Mouse (Mus musculus): ENCODE data around the gene Olfr12. TPM values are rescaled to one million over a fixed set of nuclear protein-coding genes. Genes with fewer than 3 reads are reported as not detected.

Gene Olfr12
- polyA plus RNA-seq, 1 experiment from 2014 or later, result not detected

DNA sequence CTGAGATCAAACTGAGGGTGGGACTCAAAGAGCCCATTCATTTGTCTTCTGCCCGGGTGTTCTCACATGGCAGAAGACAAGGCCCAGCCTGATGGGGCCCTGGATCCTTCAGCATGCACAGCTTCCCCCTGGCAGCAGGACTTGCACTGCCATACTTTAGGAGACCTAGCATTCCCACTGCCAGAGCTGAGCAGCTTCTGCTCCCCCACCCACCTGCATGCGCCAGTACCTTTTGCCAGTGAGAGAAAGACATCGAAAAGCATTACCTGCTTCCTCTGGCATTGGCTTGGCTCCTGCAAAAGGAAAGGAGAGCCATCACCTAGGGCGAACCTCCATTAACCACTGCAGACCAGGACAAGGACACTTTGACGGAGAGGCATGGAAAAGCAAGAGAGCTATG, 27.3 kb downstream of the Olfr12 start:
- Histone ChIP-seq H3K4me2 (no peak overlapping the region), H3K4me1 (replicated peaks; ENCODE audit: control insufficient read depth, insufficient read depth, low read length) (peaks cover 10% of the 10 kb centered on the region; the same call in 1 of the 2 replicates), H3K4me3 (ENCODE audit: low read depth, low read length) (no peak overlapping the region), H3K36me3 (ENCODE audit: control insufficient read depth, insufficient read depth, low read length) (no peaks in the 10 kb centered on the region), H3K9me3 (ENCODE audit: control insufficient read depth, low read length) (no peaks in the 10 kb centered on the region), H3K9ac (ENCODE audit: low read depth, low read length) (no peak overlapping the region), H3K27ac (ENCODE audit: low read depth, low read length) (no peak overlapping the region), H3K27me3 (replicated peaks; ENCODE audit: control insufficient read depth, insufficient read depth, low read length) (no peaks in the 10 kb centered on the region)
- 84% methylated on average over 5 of the region's 5 CpGs for WGBS
- ATAC-seq (replicated peaks; ENCODE audit: low FRiP score) (no peak), DNase-seq (ENCODE audit: low spot score) (no peak)

DNA sequence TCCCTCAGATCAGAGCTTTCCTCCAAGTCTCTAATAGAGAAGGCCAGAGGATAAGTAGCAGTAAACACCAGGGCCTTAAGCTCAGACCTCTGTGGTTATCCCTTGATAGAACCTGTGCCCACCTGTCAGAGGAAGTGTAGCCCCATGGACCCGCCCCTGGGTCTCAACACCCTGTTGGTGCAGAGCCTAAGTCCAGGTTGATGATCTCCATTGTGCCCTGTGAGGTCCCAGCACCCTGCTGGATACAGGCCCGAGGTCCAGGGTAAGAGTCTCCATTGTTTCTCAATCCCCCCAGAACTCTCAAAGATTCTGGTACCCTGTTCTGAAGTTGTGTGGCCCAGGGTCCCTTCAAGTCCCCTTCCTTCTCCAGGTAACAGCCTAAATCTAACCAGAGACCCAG, 28.5 kb downstream of the Olfr12 start:
- Histone ChIP-seq H3K4me1 (replicated peaks; ENCODE audit: control insufficient read depth, insufficient read depth, low read length) (peaks cover under 1% of the 10 kb centered on the region; the same call in 1 of the 2 replicates), H3K4me2 (no peak overlapping the region), H3K27me3 (replicated peaks; ENCODE audit: control insufficient read depth, insufficient read depth, low read length) (no peaks in the 10 kb centered on the region), H3K36me3 (ENCODE audit: control insufficient read depth, insufficient read depth, low read length) (no peaks in the 10 kb centered on the region), H3K9ac (ENCODE audit: low read depth, low read length) (no peak overlapping the region), H3K4me3 (ENCODE audit: low read depth, low read length) (no peak overlapping the region), H3K27ac (ENCODE audit: low read depth, low read length) (no peak overlapping the region), H3K9me3 (ENCODE audit: control insufficient read depth, low read length) (no peaks in the 10 kb centered on the region)
- 57% methylated on average over 2 of the region's 2 CpGs for WGBS
- DNase-seq (ENCODE audit: low spot score) (no peak), ATAC-seq (replicated peaks; ENCODE audit: low FRiP score) (no peak)

DNA sequence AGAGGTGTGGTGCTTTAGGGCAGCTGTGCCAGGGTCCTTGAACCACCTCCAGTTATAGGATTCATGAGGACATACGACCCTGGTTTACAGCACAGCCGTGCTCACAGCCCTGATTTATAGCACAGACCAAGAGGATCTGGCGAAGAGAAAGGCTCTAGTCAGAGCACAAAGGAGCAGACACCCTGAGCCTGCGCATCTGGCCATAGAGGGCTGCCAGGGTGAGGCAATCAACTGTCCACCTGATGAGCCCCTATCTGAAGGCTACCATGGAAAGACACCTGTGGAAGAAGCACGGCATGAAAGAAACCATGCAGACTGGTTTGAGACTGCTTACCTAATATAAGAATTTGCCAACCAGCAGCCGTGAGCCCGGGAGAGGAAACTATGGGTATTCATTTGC, 29.0 kb downstream of the Olfr12 start:
- no peaks in the 10 kb centered on the region for H3K9me3 ChIP-seq (ENCODE audit: control insufficient read depth, low read length)
- DNase-seq (ENCODE audit: low spot score), result no peak
- H3K4me2 ChIP-seq, result no peak overlapping the region
- no peak overlapping the region for H3K27ac ChIP-seq (ENCODE audit: low read depth, low read length)
- no peak for ATAC-seq (replicated peaks; ENCODE audit: low FRiP score)
- H3K4me1 ChIP-seq (replicated peaks; ENCODE audit: control insufficient read depth, insufficient read depth, low read length), result no peaks in the 10 kb centered on the region
- H3K36me3 ChIP-seq (ENCODE audit: control insufficient read depth, insufficient read depth, low read length), result no peaks in the 10 kb centered on the region
- WGBS, result 75% methylated on average over 7 of the region's 7 CpGs
- H3K4me3 ChIP-seq (ENCODE audit: low read depth, low read length), result no peak overlapping the region
- H3K9ac ChIP-seq (ENCODE audit: low read depth, low read length), result no peak overlapping the region
- H3K27me3 ChIP-seq (replicated peaks; ENCODE audit: control insufficient read depth, insufficient read depth, low read length), result no peaks in the 10 kb centered on the region

DNA sequence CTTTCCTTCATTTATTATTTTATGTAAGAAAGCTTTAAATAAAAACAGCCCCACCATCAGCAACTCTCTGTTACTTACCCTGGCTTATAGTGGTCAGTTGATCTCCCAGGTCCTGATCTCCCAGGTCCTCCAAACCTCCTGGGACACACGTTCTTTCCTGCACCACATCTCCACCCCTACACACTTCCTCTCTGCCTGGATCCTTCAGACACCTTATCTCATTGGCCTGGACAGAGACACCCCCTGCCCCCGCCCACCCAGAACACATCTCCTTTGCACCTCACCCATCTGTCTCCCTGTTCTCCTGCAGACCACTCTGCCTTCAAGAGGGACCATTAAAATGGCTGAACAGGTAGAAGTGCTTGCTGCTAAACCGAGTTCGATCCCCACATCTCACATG, 29.4 kb downstream of the Olfr12 start:
- no peak for ATAC-seq (replicated peaks; ENCODE audit: low FRiP score)
- 48% methylated on average over 4 of the region's 4 CpGs for WGBS
- Histone ChIP-seq H3K9me3 (ENCODE audit: control insufficient read depth, low read length) (no peaks in the 10 kb centered on the region), H3K4me1 (replicated peaks; ENCODE audit: control insufficient read depth, insufficient read depth, low read length) (no peaks in the 10 kb centered on the region), H3K4me2 (no peak overlapping the region), H3K27ac (ENCODE audit: low read depth, low read length) (no peak overlapping the region), H3K36me3 (ENCODE audit: control insufficient read depth, insufficient read depth, low read length) (no peaks in the 10 kb centered on the region), H3K27me3 (replicated peaks; ENCODE audit: control insufficient read depth, insufficient read depth, low read length) (no peaks in the 10 kb centered on the region), H3K4me3 (ENCODE audit: low read depth, low read length) (no peak overlapping the region), H3K9ac (ENCODE audit: low read depth, low read length) (no peak overlapping the region)
- DNase-seq (ENCODE audit: low spot score), result no peak

DNA sequence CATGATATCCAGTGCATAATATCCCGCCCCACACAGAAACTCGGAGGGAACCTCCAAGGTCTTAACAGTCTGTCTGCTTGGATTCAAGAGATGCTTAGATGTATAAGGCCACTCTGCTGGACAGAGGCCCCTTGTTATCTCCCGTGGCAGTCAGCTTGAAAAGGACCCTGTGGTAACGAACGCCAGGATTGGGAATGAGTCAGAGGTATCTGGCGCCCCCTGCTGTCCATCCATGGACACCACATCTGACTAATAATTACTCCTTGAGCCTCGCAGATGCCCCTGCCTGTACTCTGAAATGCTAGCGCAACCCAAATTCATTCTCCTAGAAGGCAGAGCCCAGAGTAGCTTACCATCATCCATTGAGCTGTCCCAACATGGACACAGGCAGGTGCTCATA, 30.2 kb downstream of the Olfr12 start:
- Histone ChIP-seq H3K36me3 (ENCODE audit: control insufficient read depth, insufficient read depth, low read length) (no peaks in the 10 kb centered on the region), H3K4me1 (replicated peaks; ENCODE audit: control insufficient read depth, insufficient read depth, low read length) (no peaks in the 10 kb centered on the region), H3K4me3 (ENCODE audit: low read depth, low read length) (0 out of 2 replicates have a peak overlapping the region, but pooled peaks have one; percentile 2), H3K9me3 (ENCODE audit: control insufficient read depth, low read length) (no peaks in the 10 kb centered on the region), H3K27me3 (replicated peaks; ENCODE audit: control insufficient read depth, insufficient read depth, low read length) (no peaks in the 10 kb centered on the region), H3K9ac (ENCODE audit: low read depth, low read length) (no peak overlapping the region), H3K4me2 (peak overlapping the region; percentile 42), H3K27ac (ENCODE audit: low read depth, low read length) (no peak overlapping the region)
- peak; percentile 75 for DNase-seq (ENCODE audit: low spot score)
- ATAC-seq (replicated peaks; ENCODE audit: low FRiP score), result peak; percentile 48
- 8% methylated on average over 8 of the region's 8 CpGs for WGBS

DNA sequence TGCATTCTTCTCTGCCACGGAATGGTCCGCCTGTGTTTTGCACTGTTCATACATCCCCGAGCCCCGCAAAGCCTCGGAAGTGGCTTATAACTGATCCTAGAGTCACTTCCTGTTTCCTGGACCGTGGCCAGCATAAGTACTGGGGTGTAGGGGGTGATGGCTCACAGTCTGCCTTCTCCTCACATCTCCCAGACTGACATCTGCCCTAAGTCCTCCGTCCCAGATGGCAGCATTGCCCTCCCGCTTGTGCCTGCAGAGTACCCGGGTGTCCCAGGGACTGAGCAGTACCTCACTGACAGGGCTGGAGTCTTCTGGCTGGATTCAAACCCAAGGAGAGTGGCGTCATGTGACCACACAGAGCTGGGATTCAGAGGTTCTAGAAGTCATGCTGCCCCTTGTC, 30.6 kb downstream of the Olfr12 start:
- WGBS, result 35% methylated on average over 10 of the region's 10 CpGs
- Histone ChIP-seq H3K9ac (ENCODE audit: low read depth, low read length) (no peak overlapping the region), H3K4me3 (ENCODE audit: low read depth, low read length) (0 out of 2 replicates have a peak overlapping the region, but pooled peaks have one; percentile 2), H3K4me1 (replicated peaks; ENCODE audit: control insufficient read depth, insufficient read depth, low read length) (no peaks in the 10 kb centered on the region), H3K9me3 (ENCODE audit: control insufficient read depth, low read length) (no peaks in the 10 kb centered on the region), H3K27me3 (replicated peaks; ENCODE audit: control insufficient read depth, insufficient read depth, low read length) (no peaks in the 10 kb centered on the region), H3K4me2 (peak overlapping the region; percentile 42), H3K27ac (ENCODE audit: low read depth, low read length) (no peak overlapping the region), H3K36me3 (ENCODE audit: control insufficient read depth, insufficient read depth, low read length) (no peaks in the 10 kb centered on the region)
- DNase-seq (ENCODE audit: low spot score) (no peak), ATAC-seq (replicated peaks; ENCODE audit: low FRiP score) (no peak)

DNA sequence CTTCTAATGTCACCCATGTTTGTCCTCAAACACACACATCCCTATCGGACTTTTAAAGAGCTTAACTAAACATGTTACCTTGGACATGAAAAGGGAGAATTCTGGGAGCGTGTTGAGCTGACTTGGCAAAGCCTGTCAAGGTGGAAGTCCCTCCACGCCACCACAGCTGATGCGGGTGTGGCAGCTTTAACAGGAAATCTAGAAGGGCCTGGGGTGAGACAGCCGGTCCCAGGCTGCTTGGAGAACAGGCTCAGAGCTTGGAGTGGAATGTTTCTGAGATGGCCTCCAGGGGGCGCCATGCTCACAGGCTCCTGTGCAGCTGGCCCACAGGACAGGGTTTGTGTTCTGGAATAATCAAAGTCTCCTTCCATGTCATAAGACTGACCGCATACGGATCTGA, 31.1 kb downstream of the Olfr12 start, which contains the start of gene Otos:
Otos (minus strand) TSS at position 169 of the 400 bp plus-strand sequence.
- WGBS, result 25% methylated on average over 8 of the region's 8 CpGs
- H3K4me2 ChIP-seq, result peak within 1 kb of the TSS; percentile 42
- no peaks in the 10 kb centered on the region for H3K36me3 ChIP-seq (ENCODE audit: control insufficient read depth, insufficient read depth, low read length)
- no peaks in the 10 kb centered on the region for H3K27me3 ChIP-seq (replicated peaks; ENCODE audit: control insufficient read depth, insufficient read depth, low read length)
- no peaks in the 10 kb centered on the region for H3K4me1 ChIP-seq (replicated peaks; ENCODE audit: control insufficient read depth, insufficient read depth, low read length)
- H3K9ac ChIP-seq (ENCODE audit: low read depth, low read length), result no peak within 1 kb of the TSS
- H3K4me3 ChIP-seq (ENCODE audit: low read depth, low read length), result 0 out of 2 replicates have a peak within 1 kb of the TSS, but pooled peaks have one; percentile 2
- peak; percentile 57 for DNase-seq (ENCODE audit: low spot score)
- no peak within 1 kb of the TSS for H3K27ac ChIP-seq (ENCODE audit: low read depth, low read length)
- peak; percentile 46; the same call in 1 of the 2 replicates for ATAC-seq (replicated peaks; ENCODE audit: low FRiP score)
- no peaks in the 10 kb centered on the region for H3K9me3 ChIP-seq (ENCODE audit: control insufficient read depth, low read length)

DNA sequence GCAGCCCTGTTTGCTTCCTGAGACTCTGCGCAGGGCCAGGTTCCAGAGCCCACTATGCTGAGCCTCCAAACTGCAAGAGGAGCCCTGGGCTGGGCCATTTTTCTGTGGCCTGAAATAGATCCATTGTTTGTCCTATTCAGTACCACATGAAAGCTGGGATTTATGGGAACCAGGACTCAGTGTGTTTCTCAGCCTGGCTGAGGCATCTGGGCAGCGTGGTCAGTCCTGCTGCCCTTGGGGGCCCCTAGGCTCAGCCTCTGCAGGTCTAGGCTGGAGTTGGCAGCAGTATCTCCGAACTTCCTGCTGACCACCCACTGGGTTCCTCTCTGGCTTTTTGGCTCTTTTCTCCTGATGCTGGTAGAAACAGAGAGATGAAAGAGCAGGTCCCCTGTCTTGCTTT, 33.9 kb downstream of the Olfr12 start:
- Histone ChIP-seq H3K9ac (ENCODE audit: low read depth, low read length) (no peak overlapping the region), H3K4me3 (ENCODE audit: low read depth, low read length) (no peak overlapping the region), H3K4me2 (no peak overlapping the region), H3K36me3 (ENCODE audit: control insufficient read depth, insufficient read depth, low read length) (no peaks in the 10 kb centered on the region), H3K27me3 (replicated peaks; ENCODE audit: control insufficient read depth, insufficient read depth, low read length) (no peaks in the 10 kb centered on the region; the same call in 1 of the 2 replicates), H3K27ac (ENCODE audit: low read depth, low read length) (no peak overlapping the region), H3K9me3 (ENCODE audit: control insufficient read depth, low read length) (no peaks in the 10 kb centered on the region), H3K4me1 (replicated peaks; ENCODE audit: control insufficient read depth, insufficient read depth, low read length) (no peaks in the 10 kb centered on the region)
- WGBS, result 49% methylated on average over 3 of the region's 3 CpGs
- ATAC-seq (replicated peaks; ENCODE audit: low FRiP score) (no peak), DNase-seq (ENCODE audit: low spot score) (no peak)

DNA sequence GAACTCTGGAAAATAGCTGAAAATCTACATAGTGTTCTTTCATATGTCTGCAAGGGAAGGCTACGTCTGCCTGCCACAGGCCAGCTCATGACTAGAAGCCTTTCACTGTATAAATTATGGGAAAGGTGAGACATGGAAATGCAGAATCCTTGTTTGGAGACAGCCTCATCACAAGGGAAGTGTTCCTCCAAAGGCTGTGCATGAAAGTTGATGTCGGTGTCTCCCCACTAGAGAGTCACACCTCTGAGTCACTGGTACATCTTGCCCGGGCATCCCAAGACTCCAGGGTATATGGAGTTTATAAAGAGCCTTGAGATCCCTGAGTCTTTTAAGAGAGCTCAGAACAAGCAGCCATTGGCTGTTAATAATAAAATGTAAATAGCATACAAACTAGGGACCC, 35.6 kb downstream of the Olfr12 start:
- no peak for ATAC-seq (replicated peaks; ENCODE audit: low FRiP score)
- H3K9ac ChIP-seq (ENCODE audit: low read depth, low read length), result no peak overlapping the region
- no peak for DNase-seq (ENCODE audit: low spot score)
- H3K27me3 ChIP-seq (replicated peaks; ENCODE audit: control insufficient read depth, insufficient read depth, low read length), result no peaks in the 10 kb centered on the region; the same call in 1 of the 2 replicates
- H3K4me1 ChIP-seq (replicated peaks; ENCODE audit: control insufficient read depth, insufficient read depth, low read length), result no peaks in the 10 kb centered on the region
- no peaks in the 10 kb centered on the region for H3K36me3 ChIP-seq (ENCODE audit: control insufficient read depth, insufficient read depth, low read length)
- no peaks in the 10 kb centered on the region for H3K9me3 ChIP-seq (ENCODE audit: control insufficient read depth, low read length)
- H3K4me2 ChIP-seq, result no peak overlapping the region
- 81% methylated on average over 3 of the region's 3 CpGs for WGBS
- no peak overlapping the region for H3K4me3 ChIP-seq (ENCODE audit: low read depth, low read length)
- H3K27ac ChIP-seq (ENCODE audit: low read depth, low read length), result no peak overlapping the region
